Mouse (Mus musculus): ENCODE measurements around the gene Supt20. TPM values are rescaled to one million over a fixed set of nuclear protein-coding genes. Genes with fewer than 3 reads are reported as not detected.
A peak's percentile ranks its signal among the peaks of the same experiment; 100 is the strongest.

Supt20 gene
- polyA plus RNA-seq (2015; fragmentation: Nextera tagmentation; extraction: Ambion mirVana) = 102 and 112 TPM in 2 replicates

GRCm38 (mm10) chr3:54692202-54693055 lies at the start of gene Supt20:
Gene Supt20, plus strand, starts transcription at chr3:54692807.
- ATAC-seq = peak; percentile 100
- H3K27ac ChIP-seq (ENCODE audit: low read length) = peak within 1 kb of the TSS; percentile 78
- no peaks in the 10 kb centered on the region for H3K9me3 ChIP-seq (ENCODE audit: control insufficient read depth, low read length)
- H3K4me1 ChIP-seq (replicated peaks; ENCODE audit: control insufficient read depth, insufficient read depth, low read length) = peaks cover 6% of the 10 kb centered on the region; the same call in 1 of the 2 replicates
- H3K9ac ChIP-seq (replicated peaks; ENCODE audit: low read depth, low read length) = peak within 1 kb of the TSS; percentile 64
- no peaks in the 10 kb centered on the region for H3K27me3 ChIP-seq (replicated peaks; ENCODE audit: control insufficient read depth, insufficient read depth, low read length)
- H3K4me2 ChIP-seq (ENCODE audit: low read length) = peak within 1 kb of the TSS; percentile 81
- peaks cover 8% of the 10 kb centered on the region for H3K36me3 ChIP-seq (ENCODE audit: control insufficient read depth, insufficient read depth)
- 1% methylated on average over 65 of the region's 65 CpGs for WGBS
- peak within 1 kb of the TSS; percentile 64 for H3K4me3 ChIP-seq (replicated peaks; ENCODE audit: low read length)

GRCm38 (mm10) chr3:54642851-54643250 lies 49.8 kb upstream of the Supt20 start:
- Histone ChIP-seq H3K4me1 (replicated peaks; ENCODE audit: control insufficient read depth, insufficient read depth, low read length) (no peaks in the 10 kb centered on the region), H3K27me3 (replicated peaks; ENCODE audit: control insufficient read depth, insufficient read depth, low read length) (no peaks in the 10 kb centered on the region), H3K36me3 (ENCODE audit: control insufficient read depth, insufficient read depth) (no peaks in the 10 kb centered on the region), H3K9ac (replicated peaks; ENCODE audit: low read depth, low read length) (no peak overlapping the region), H3K4me3 (replicated peaks; ENCODE audit: low read length) (no peak overlapping the region), H3K4me2 (ENCODE audit: low read length) (no peak overlapping the region), H3K27ac (ENCODE audit: low read length) (no peak overlapping the region), H3K9me3 (ENCODE audit: control insufficient read depth, low read length) (no peaks in the 10 kb centered on the region)
- ATAC-seq = no peak
- 80% methylated on average over 1 of the region's 1 CpGs for WGBS

DNA sequence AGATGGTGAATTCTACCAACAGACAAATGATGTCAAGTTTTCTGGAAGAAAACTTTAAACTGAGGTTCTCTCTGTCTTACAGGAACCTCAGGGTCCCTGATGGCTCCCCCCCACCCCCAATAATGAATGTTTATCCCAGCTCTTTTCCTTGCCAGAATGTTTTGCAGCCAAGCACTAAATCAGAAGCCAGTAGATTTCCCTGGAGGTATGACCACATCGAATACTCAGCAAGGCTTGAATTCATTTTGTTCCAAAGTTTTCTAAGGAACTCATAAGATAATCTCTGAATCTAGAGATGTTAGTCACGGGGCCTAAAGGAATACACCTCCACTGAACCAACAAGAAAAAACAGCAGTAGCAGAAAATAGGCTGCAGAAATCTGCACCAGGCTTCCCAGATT lies 45.0 kb upstream of the Supt20 start:
- H3K4me1 ChIP-seq (replicated peaks; ENCODE audit: control insufficient read depth, insufficient read depth, low read length) = no peaks in the 10 kb centered on the region
- H3K27me3 ChIP-seq (replicated peaks; ENCODE audit: control insufficient read depth, insufficient read depth, low read length) = no peaks in the 10 kb centered on the region
- ATAC-seq = no peak
- H3K36me3 ChIP-seq (ENCODE audit: control insufficient read depth, insufficient read depth) = no peaks in the 10 kb centered on the region
- H3K9me3 ChIP-seq (ENCODE audit: control insufficient read depth, low read length) = no peaks in the 10 kb centered on the region
- H3K4me2 ChIP-seq (ENCODE audit: low read length) = no peak overlapping the region
- 72% methylated on average over 2 of the region's 2 CpGs for WGBS
- no peak overlapping the region for H3K27ac ChIP-seq (ENCODE audit: low read length)
- H3K9ac ChIP-seq (replicated peaks; ENCODE audit: low read depth, low read length) = no peak overlapping the region
- H3K4me3 ChIP-seq (replicated peaks; ENCODE audit: low read length) = no peak overlapping the region

DNA sequence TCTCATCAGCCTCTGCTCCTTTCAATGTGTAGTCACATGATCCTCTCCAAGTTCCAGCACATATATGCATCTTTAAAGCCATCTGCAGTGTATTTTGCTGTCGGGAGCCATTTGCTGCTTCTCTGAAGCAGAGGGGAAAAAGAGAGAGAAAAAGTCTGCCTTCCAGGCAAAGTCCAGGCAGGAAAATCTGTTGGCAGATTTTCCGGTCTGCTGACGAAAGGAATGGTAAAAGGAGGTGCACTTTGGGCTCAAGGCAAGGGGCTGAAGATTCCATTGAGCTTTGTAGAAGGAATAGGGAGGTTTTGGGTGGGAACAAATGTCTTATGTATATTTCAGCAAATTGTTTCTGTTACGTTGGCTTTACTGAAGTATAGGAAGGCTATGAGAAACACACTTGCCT lies 41.0 kb upstream of the Supt20 start:
- no peak overlapping the region for H3K9ac ChIP-seq (replicated peaks; ENCODE audit: low read depth, low read length)
- no peak for ATAC-seq
- no peak overlapping the region for H3K4me3 ChIP-seq (replicated peaks; ENCODE audit: low read length)
- no peaks in the 10 kb centered on the region for H3K9me3 ChIP-seq (ENCODE audit: control insufficient read depth, low read length)
- no peaks in the 10 kb centered on the region for H3K4me1 ChIP-seq (replicated peaks; ENCODE audit: control insufficient read depth, insufficient read depth, low read length)
- WGBS = 77% methylated on average over 4 of the region's 4 CpGs
- no peak overlapping the region for H3K4me2 ChIP-seq (ENCODE audit: low read length)
- H3K36me3 ChIP-seq (ENCODE audit: control insufficient read depth, insufficient read depth) = no peaks in the 10 kb centered on the region
- H3K27me3 ChIP-seq (replicated peaks; ENCODE audit: control insufficient read depth, insufficient read depth, low read length) = no peaks in the 10 kb centered on the region
- H3K27ac ChIP-seq (ENCODE audit: low read length) = no peak overlapping the region

GRCm38 (mm10) chr3:54654169-54654568 lies 38.4 kb upstream of the Supt20 start:
- 92% methylated on average over 1 of the region's 1 CpGs for WGBS
- Histone ChIP-seq H3K9me3 (ENCODE audit: control insufficient read depth, low read length) (peaks cover 5% of the 10 kb centered on the region; the same call in 1 of the 2 replicates), H3K9ac (replicated peaks; ENCODE audit: low read depth, low read length) (no peak overlapping the region), H3K4me3 (replicated peaks; ENCODE audit: low read length) (no peak overlapping the region), H3K27ac (ENCODE audit: low read length) (no peak overlapping the region), H3K27me3 (replicated peaks; ENCODE audit: control insufficient read depth, insufficient read depth, low read length) (no peaks in the 10 kb centered on the region), H3K4me1 (replicated peaks; ENCODE audit: control insufficient read depth, insufficient read depth, low read length) (no peaks in the 10 kb centered on the region), H3K4me2 (ENCODE audit: low read length) (no peak overlapping the region), H3K36me3 (ENCODE audit: control insufficient read depth, insufficient read depth) (no peaks in the 10 kb centered on the region)
- no peak for ATAC-seq

DNA sequence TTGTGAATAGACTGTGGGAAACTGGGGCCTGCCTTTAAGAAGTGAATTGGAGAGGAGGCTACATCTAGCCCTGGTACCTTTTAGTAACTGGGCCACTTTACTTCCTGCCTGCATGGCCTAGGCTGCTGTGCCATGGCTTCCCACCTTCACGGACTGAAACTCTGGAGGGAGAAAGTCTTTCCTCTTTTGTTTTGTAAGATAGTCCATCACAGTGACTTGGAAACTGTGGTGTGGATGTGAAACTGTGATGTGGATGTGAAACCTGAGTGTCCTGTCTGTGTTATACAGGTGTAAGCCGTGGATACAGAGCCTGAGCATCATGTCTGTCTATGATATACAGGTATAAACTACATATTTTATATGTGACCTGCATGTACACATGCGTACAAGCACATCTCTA lies 35.5 kb upstream of the Supt20 start:
- H3K9me3 ChIP-seq (ENCODE audit: control insufficient read depth, low read length) = peaks cover 6% of the 10 kb centered on the region; the same call in 1 of the 2 replicates
- 79% methylated on average over 3 of the region's 3 CpGs for WGBS
- ATAC-seq = no peak

DNA sequence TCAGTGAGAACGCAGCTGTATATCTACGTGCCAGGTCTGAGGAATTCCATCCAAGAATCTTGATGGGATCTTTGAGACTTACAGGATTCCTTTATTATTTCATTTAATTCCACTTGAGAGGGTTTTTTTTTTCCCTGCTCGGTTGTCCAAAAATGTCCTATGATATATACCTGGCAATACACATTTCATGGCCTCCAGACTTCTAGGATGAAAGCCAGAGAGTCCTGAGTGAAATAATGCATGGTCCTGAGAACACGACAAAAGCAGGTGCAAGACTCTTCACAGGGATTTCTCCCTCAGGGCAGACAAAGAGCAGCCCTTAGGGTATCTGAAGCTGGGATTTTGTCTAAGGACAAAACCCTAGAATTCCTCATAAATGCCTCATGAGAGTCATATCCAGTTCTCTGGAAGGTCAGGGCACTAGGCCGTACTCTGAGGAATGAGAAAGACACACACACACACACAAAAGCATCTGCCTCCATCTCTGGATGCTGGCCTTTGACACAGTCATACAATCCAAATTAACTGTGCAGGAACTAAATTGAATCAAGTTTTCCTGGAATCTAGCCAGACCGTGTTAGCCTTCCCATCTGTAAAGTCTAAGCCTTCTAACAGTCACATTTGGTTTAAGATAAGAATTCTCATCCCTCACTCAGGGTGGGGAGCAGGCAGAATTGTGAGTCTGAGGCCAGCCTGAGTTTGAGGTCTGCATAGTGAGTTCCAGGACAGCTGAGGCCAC lies 34.5 kb upstream of the Supt20 start:
- Histone ChIP-seq H3K36me3 (ENCODE audit: control insufficient read depth, insufficient read depth) (no peaks in the 10 kb centered on the region), H3K9ac (replicated peaks; ENCODE audit: low read depth, low read length) (no peak overlapping the region), H3K4me2 (ENCODE audit: low read length) (no peak overlapping the region), H3K27me3 (replicated peaks; ENCODE audit: control insufficient read depth, insufficient read depth, low read length) (no peaks in the 10 kb centered on the region), H3K9me3 (ENCODE audit: control insufficient read depth, low read length) (peaks cover 6% of the 10 kb centered on the region; the same call in 1 of the 2 replicates), H3K4me1 (replicated peaks; ENCODE audit: control insufficient read depth, insufficient read depth, low read length) (no peaks in the 10 kb centered on the region), H3K4me3 (replicated peaks; ENCODE audit: low read length) (no peak overlapping the region), H3K27ac (ENCODE audit: low read length) (no peak overlapping the region)
- WGBS = 76% methylated on average over 6 of the region's 6 CpGs
- ATAC-seq = no peak

More for the DNA sequence above, 35.5 kb upstream of the Supt20 start:
- Histone ChIP-seq H3K4me2 (ENCODE audit: low read length) (no peak overlapping the region), H3K4me1 (replicated peaks; ENCODE audit: control insufficient read depth, insufficient read depth, low read length) (no peaks in the 10 kb centered on the region), H3K27me3 (replicated peaks; ENCODE audit: control insufficient read depth, insufficient read depth, low read length) (no peaks in the 10 kb centered on the region), H3K27ac (ENCODE audit: low read length) (no peak overlapping the region), H3K9ac (replicated peaks; ENCODE audit: low read depth, low read length) (no peak overlapping the region), H3K36me3 (ENCODE audit: control insufficient read depth, insufficient read depth) (no peaks in the 10 kb centered on the region), H3K4me3 (replicated peaks; ENCODE audit: low read length) (no peak overlapping the region)

DNA sequence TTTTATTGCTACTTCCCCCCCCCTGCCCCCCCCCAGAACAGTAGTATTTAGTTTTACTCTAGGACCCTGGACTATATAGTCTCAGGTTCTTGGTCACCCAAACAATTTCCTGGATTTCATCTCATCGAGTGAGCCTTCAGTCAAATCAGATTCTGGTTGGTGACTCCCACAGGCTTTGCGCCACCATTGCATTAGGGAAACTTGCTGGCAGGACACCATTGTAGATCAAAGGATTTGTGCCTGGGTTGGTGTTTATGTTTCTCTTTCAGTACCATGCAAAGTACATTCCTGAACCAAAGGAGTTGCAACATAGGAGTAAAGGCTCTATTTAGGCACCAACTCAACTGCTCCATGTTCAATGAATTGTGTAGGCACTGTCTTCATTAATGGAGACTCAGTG lies 32.9 kb upstream of the Supt20 start:
- H3K36me3 ChIP-seq (ENCODE audit: control insufficient read depth, insufficient read depth) = no peaks in the 10 kb centered on the region
- no peaks in the 10 kb centered on the region for H3K27me3 ChIP-seq (replicated peaks; ENCODE audit: control insufficient read depth, insufficient read depth, low read length)
- 97% methylated on average over 2 of the region's 2 CpGs for WGBS
- no peak overlapping the region for H3K4me3 ChIP-seq (replicated peaks; ENCODE audit: low read length)
- peaks cover 6% of the 10 kb centered on the region; the same call in 1 of the 2 replicates for H3K9me3 ChIP-seq (ENCODE audit: control insufficient read depth, low read length)
- no peak overlapping the region for H3K9ac ChIP-seq (replicated peaks; ENCODE audit: low read depth, low read length)
- no peak overlapping the region for H3K4me2 ChIP-seq (ENCODE audit: low read length)
- H3K27ac ChIP-seq (ENCODE audit: low read length) = no peak overlapping the region
- ATAC-seq = no peak
- H3K4me1 ChIP-seq (replicated peaks; ENCODE audit: control insufficient read depth, insufficient read depth, low read length) = no peaks in the 10 kb centered on the region

GRCm38 (mm10) chr3:54662411-54662810 lies 30.2 kb upstream of the Supt20 start:
- Histone ChIP-seq H3K27ac (ENCODE audit: low read length) (no peak overlapping the region), H3K4me3 (replicated peaks; ENCODE audit: low read length) (no peak overlapping the region), H3K4me2 (ENCODE audit: low read length) (no peak overlapping the region), H3K36me3 (ENCODE audit: control insufficient read depth, insufficient read depth) (no peaks in the 10 kb centered on the region), H3K4me1 (replicated peaks; ENCODE audit: control insufficient read depth, insufficient read depth, low read length) (no peaks in the 10 kb centered on the region), H3K9ac (replicated peaks; ENCODE audit: low read depth, low read length) (no peak overlapping the region), H3K27me3 (replicated peaks; ENCODE audit: control insufficient read depth, insufficient read depth, low read length) (no peaks in the 10 kb centered on the region), H3K9me3 (ENCODE audit: control insufficient read depth, low read length) (peaks cover 6% of the 10 kb centered on the region; the same call in 1 of the 2 replicates)
- WGBS = 70% methylated on average over 5 of the region's 5 CpGs
- ATAC-seq = no peak
